In genomic region chr13:35773763-35774162, GRCm38 (mm10) we compare ENCODE assay signal across 11 mouse cellular contexts.
DNase-seq lines count a peak whose midpoint lies in the region; ATAC-seq lines count a peak whose summit lies in the region.
"Had no signal": no experiment of that assay in that cellular context is flagged by ENCODE, and none has a peak within 500 bp of the region (broad histone marks: within the 10 kb centered on the region; RNA-seq: fewer than 3 reads in every experiment).

No protein-coding gene starts in this region.

- peak; percentile 25 for DNase-seq in cerebellum, adult 8-10 months
- no peak for DNase-seq in cerebellum, adult 9-11 months
- DNase-seq in left cerebral cortex, postnatal 4 days = peak; percentile 21
- no peak for DNase-seq in left cerebral cortex, postnatal 14 days (ENCODE audit: low spot score in 2 of 2)
- DNase-seq in adrenal gland, postnatal 14 days = peak; percentile 42
- peak; percentile 52 to 54 for DNase-seq in kidney, postnatal 4 days
- no peak for DNase-seq in forebrain, embryonic 14.5 days (ENCODE audit: low spot score)
- DNase-seq in layer of hippocampus, adult 18-20 months (ENCODE audit: low spot score in 2 of 2) = no peak

- H3K4me3 ChIP-seq in forebrain, embryonic 14.5 days (ENCODE audit: low read depth, low read length) = no peak overlapping the region
- H3K4me3 ChIP-seq: embryonic facial prominence, embryonic 12.5 days; hindbrain, embryonic 13.5 days; lung, embryonic 15.5 days had no signal

- WGBS in forebrain, embryonic 14.5 days = 59% methylated on average over 7 of the region's 7 CpGs

- H3K36me3 ChIP-seq in forebrain, embryonic 14.5 days (ENCODE audit: control insufficient read depth, insufficient read depth, low read length) = no peaks in the 10 kb centered on the region
- H3K36me3 ChIP-seq: embryonic facial prominence, embryonic 12.5 days; hindbrain, embryonic 13.5 days; lung, embryonic 15.5 days had no signal

- H3K9ac ChIP-seq in forebrain, embryonic 14.5 days (ENCODE audit: low read length) = no peak overlapping the region
- H3K9ac ChIP-seq: embryonic facial prominence, embryonic 12.5 days; hindbrain, embryonic 13.5 days; lung, embryonic 15.5 days had no signal

- intact Hi-C loops in left cerebral cortex, postnatal 4 days (cut with DNase I) = no loop called here
- intact Hi-C loops in left cerebral cortex, postnatal 14 days (cut with DNase I) = loop anchor here (5.0 to 10.0 kb wide), 2 partner anchors 174 to 739 kb away; no protein-coding TSS in a partner anchor

- ATAC-seq in forebrain, embryonic 14.5 days = no peak

- no peaks in the 10 kb centered on the region for H3K4me1 ChIP-seq in forebrain, embryonic 14.5 days (ENCODE audit: control insufficient read depth, insufficient read depth, low read length)
- H3K4me1 ChIP-seq: hindbrain, embryonic 13.5 days had no signal

- no peak overlapping the region for H3K27ac ChIP-seq in forebrain, embryonic 14.5 days (ENCODE audit: low read depth, low read length)
- H3K27ac ChIP-seq: embryonic facial prominence, embryonic 12.5 days; hindbrain, embryonic 13.5 days; lung, embryonic 15.5 days had no signal

- no peaks in the 10 kb centered on the region for H3K9me3 ChIP-seq in forebrain, embryonic 14.5 days (replicated peaks; ENCODE audit: control insufficient read depth, low read length)
- H3K9me3 ChIP-seq: embryonic facial prominence, embryonic 12.5 days; hindbrain, embryonic 13.5 days; lung, embryonic 15.5 days had no signal

- no peak overlapping the region for H3K4me2 ChIP-seq in forebrain, embryonic 14.5 days (ENCODE audit: low read length)
- H3K4me2 ChIP-seq: embryonic facial prominence, embryonic 12.5 days; hindbrain, embryonic 13.5 days; lung, embryonic 15.5 days had no signal

- no peaks in the 10 kb centered on the region for H3K27me3 ChIP-seq in forebrain, embryonic 14.5 days (replicated peaks; ENCODE audit: control insufficient read depth, insufficient read depth, low read length)
- H3K27me3 ChIP-seq: embryonic facial prominence, embryonic 12.5 days; hindbrain, embryonic 13.5 days; lung, embryonic 15.5 days had no signal

Comparison
In these comparisons a context has a peak if more than half of its experiments do, and no peak if none do; other contexts are left out.
1. DNase-seq: peak in cerebellum, adult 8-10 months (single experiment), left cerebral cortex, postnatal 4 days (single experiment), adrenal gland, postnatal 14 days (single experiment) and kidney, postnatal 4 days (2 of 2); none in cerebellum, adult 9-11 months (single experiment), left cerebral cortex, postnatal 14 days (0 of 2), forebrain, embryonic 14.5 days (single experiment) and layer of hippocampus, adult 18-20 months (0 of 2).